Mouse (Mus musculus) ES-Bruce4 (cell line): Measurements from ENCODE around the gene F2r. TPM values are rescaled to one million over a fixed set of nuclear protein-coding genes. Genes with fewer than 3 reads are reported as not detected.

Source experiments
- H3K27ac ChIP-seq: 2 replicates; pipeline ENCODE4 v1.5.1; 2012; ENCODE audit warnings: low read length, inconsistent platforms; ENCODE audit not compliant: insufficient read depth
- H3K27me3 ChIP-seq: 2 replicates; pipeline ENCODE4 v1.6.1; 2012; ENCODE audit warnings: mild to moderate bottlenecking, low read length, inconsistent platforms; ENCODE audit not compliant: control insufficient read depth, poor library complexity, insufficient read depth, severe bottlenecking
- H3K36me3 ChIP-seq: 2 replicates; pipeline ENCODE4 v1.6.1; 2012; ENCODE audit warnings: inconsistent platforms, mild to moderate bottlenecking, low read length, moderate library complexity; ENCODE audit not compliant: control insufficient read depth, poor library complexity, insufficient read depth, severe bottlenecking
- H3K4me1 ChIP-seq: one replicate; pipeline ENCODE4 v1.8.1; 2011; ENCODE audit warnings: low read length; ENCODE audit not compliant: control insufficient read depth, insufficient read depth
- H3K4me3 ChIP-seq: 2 replicates; pipeline ENCODE4 v1.5.1; 2011; ENCODE audit warnings: low read depth, mild to moderate bottlenecking, low read length
- H3K9ac ChIP-seq: 2 replicates; pipeline ENCODE4 v1.6.1; 2012; ENCODE audit warnings: low read depth, mild to moderate bottlenecking, inconsistent platforms; ENCODE audit not compliant: poor library complexity, severe bottlenecking
- H3K9me3 ChIP-seq: replicated peaks from 2 replicates; pipeline ENCODE4 v1.6.1; 2012; ENCODE audit warnings: mild to moderate bottlenecking, low read length, inconsistent platforms; ENCODE audit not compliant: control insufficient read depth, poor library complexity, insufficient read depth, severe bottlenecking
- CTCF ChIP-seq: IDR thresholded peaks from one replicate; pipeline ENCODE4 v1.8.1; 2011; ENCODE audit warnings: low read depth, low read length
- EP300 ChIP-seq: IDR thresholded peaks from 2 replicates; pipeline ENCODE4 v1.6.1; 2011; ENCODE audit warnings: low read depth, low read length; ENCODE audit not compliant: insufficient read depth
- POLR2A ChIP-seq: IDR thresholded peaks from one replicate; pipeline ENCODE4 v1.8.1; 2011; ENCODE audit warnings: low read length; ENCODE audit not compliant: insufficient read depth
- polyA plus RNA-seq: library from polyadenylated mRNA; stranded (reverse); fragments of >200 nt; gene quantifications from 2 replicates; pipeline ENCODE4 v1.2.4, GENCODE M21; 2011; ENCODE audit warnings: low read depth; ENCODE audit not compliant: missing spikeins, insufficient read depth, insufficient read length

The F2r gene
- polyA plus RNA-seq, 1 experiment, result 36.7 TPM

DNA sequence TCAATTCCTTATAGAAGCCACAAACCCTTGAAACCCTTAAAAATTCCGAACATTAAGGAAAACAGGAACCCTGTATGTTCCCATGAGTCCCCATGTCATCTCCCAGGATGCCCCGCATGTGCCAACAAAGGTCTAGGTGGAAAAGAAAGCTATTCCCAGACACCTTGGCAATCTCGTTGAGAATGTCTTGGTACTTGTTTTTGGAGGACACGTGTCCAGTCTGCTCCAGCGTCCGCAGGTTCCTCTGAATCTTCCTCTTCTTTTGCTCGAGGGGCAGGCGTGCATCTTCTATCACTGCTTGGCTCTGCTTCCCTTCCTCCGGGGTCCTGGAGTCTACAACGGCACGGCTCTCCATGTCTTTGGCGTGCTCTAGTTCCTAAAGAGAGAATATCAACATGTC, 17.0 kb upstream of the F2r start:
- H3K9ac ChIP-seq, result no peak overlapping the region
- no peaks in the 10 kb centered on the region for H3K36me3 ChIP-seq
- H3K27ac ChIP-seq, result no peak overlapping the region
- H3K27me3 ChIP-seq, result no peaks in the 10 kb centered on the region
- H3K4me1 ChIP-seq, result no peaks in the 10 kb centered on the region
- no peak overlapping the region for H3K4me3 ChIP-seq
- no peaks in the 10 kb centered on the region for H3K9me3 ChIP-seq
- TF ChIP-seq EP300 (no peak), CTCF (no peak), POLR2A (no peak)

DNA sequence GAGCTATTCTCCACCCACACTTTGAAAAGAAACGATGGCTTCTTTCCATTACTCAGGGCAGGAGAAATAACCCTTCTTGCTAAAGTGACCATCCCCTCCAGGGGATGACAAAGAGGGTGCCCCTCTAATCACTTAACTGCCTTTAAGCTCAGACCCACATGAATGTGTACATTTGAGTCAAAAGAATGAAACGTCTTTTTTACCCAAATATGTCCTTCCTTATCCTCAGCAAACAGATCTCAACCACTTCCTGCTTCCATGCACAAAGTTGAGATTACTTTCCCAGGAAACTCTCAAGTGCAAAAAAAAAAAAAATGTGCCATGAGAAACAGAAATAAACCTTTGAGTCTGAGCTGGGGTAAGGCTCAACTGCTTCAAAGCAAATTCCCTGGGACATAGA, 16.2 kb upstream of the F2r start:
- Histone ChIP-seq H3K9ac (no peak overlapping the region), H3K4me3 (no peak overlapping the region), H3K36me3 (no peaks in the 10 kb centered on the region), H3K9me3 (no peaks in the 10 kb centered on the region), H3K4me1 (peaks cover 1% of the 10 kb centered on the region), H3K27ac (no peak overlapping the region), H3K27me3 (no peaks in the 10 kb centered on the region)
- TF ChIP-seq EP300 (no peak), CTCF (no peak), POLR2A (no peak)

- no peak overlapping the region for H3K9ac ChIP-seq
- no peaks in the 10 kb centered on the region for H3K36me3 ChIP-seq
- no peaks in the 10 kb centered on the region for H3K9me3 ChIP-seq
- TF ChIP-seq EP300 (no peak), CTCF (no peak), POLR2A (no peak)
- H3K27ac ChIP-seq, result no peak overlapping the region
- peaks cover 1% of the 10 kb centered on the region for H3K4me1 ChIP-seq
- no peak overlapping the region for H3K4me3 ChIP-seq
- H3K27me3 ChIP-seq, result no peaks in the 10 kb centered on the region
Measured at GRCm38 (mm10) chr13:95633384-95633783, 15.1 kb upstream of the F2r start.

DNA sequence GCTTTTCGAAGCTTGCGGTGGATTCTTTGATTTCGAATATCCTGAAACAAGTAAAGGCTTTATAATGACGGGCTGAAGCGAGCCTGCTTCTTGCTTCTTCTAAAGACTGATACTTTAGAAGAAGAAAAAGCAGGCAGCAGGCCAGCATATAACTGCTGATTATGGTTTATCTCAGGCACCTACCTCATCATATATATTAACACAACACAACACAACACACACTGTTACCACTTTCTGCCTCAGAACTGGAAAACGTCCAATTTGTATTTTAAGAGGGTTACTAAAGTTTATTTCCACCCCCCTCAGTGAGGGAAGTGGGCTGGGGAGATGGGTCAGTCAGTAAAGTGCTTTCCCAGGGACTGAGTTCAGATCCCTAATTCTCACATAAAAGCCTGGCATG, 13.9 kb upstream of the F2r start:
- Histone ChIP-seq H3K4me3 (no peak overlapping the region), H3K27me3 (no peaks in the 10 kb centered on the region), H3K36me3 (no peaks in the 10 kb centered on the region), H3K9ac (no peak overlapping the region), H3K4me1 (peaks cover 1% of the 10 kb centered on the region), H3K9me3 (no peaks in the 10 kb centered on the region), H3K27ac (no peak overlapping the region)
- TF ChIP-seq EP300 (no peak), CTCF (no peak), POLR2A (no peak)

DNA sequence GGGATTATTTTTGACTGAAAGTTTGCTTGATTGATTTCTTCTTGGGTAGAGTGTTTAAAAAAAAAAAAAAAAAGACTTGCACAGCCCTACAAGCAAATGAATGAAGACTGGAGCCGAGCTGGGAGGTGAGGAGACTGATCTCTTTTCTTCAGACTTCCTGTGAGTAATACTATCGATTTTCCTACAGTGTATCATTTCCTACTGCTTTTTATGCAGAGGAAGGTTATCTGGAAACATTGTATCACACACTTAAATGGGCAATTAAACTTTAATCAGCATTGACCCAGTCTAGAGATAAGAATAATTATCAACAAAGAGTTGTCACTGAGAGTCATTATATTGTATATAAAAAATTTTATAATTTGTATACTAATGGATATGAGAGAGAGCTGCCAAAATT, 12.5 kb upstream of the F2r start:
- H3K36me3 ChIP-seq, result no peaks in the 10 kb centered on the region
- no peaks in the 10 kb centered on the region for H3K9me3 ChIP-seq
- no peak overlapping the region for H3K9ac ChIP-seq
- no peaks in the 10 kb centered on the region for H3K27me3 ChIP-seq
- TF ChIP-seq EP300, result no peak
- no peak for TF ChIP-seq CTCF
- no peak for TF ChIP-seq POLR2A
- H3K27ac ChIP-seq, result no peak overlapping the region
- no peak overlapping the region for H3K4me3 ChIP-seq
- peaks cover 1% of the 10 kb centered on the region for H3K4me1 ChIP-seq

GRCm38 (mm10) chr13:95629751-95630150, 11.5 kb upstream of the F2r start:
- H3K9me3 ChIP-seq, result no peaks in the 10 kb centered on the region
- no peaks in the 10 kb centered on the region for H3K36me3 ChIP-seq

More at GRCm38 (mm10) chr13:95629751-95630150, 11.5 kb upstream of the F2r start:
- Histone ChIP-seq H3K27ac (no peak overlapping the region), H3K4me3 (no peak overlapping the region), H3K27me3 (no peaks in the 10 kb centered on the region), H3K4me1 (peaks cover 1% of the 10 kb centered on the region), H3K9ac (no peak overlapping the region)
- TF ChIP-seq POLR2A (no peak), EP300 (no peak), CTCF (no peak)
